Mouse (Mus musculus) CD4-positive, CD25-positive, alpha-beta regulatory T cell, adult 4 months (primary cell): ENCODE results near the gene Mfsd5. TPM values are rescaled to one million over a fixed set of nuclear protein-coding genes. Genes with fewer than 3 reads are reported as not detected.
A peak's percentile ranks its signal among the peaks of the same experiment; 100 is the strongest.

Experiments
- ATAC-seq: one replicate; pipeline ENCODE4 v1.8.0; 2017
- polyA plus RNA-seq, 2 experiments: library from polyadenylated mRNA; unstranded; fragments of 100-300 nt; shearing (Covaris generic); gene quantifications; one replicate each; pipeline ENCODE4 v1.2.1; 2017

Gene Mfsd5
- polyA plus RNA-seq: 10 to 100 TPM; 28.3 to 31.4 TPM

DNA sequence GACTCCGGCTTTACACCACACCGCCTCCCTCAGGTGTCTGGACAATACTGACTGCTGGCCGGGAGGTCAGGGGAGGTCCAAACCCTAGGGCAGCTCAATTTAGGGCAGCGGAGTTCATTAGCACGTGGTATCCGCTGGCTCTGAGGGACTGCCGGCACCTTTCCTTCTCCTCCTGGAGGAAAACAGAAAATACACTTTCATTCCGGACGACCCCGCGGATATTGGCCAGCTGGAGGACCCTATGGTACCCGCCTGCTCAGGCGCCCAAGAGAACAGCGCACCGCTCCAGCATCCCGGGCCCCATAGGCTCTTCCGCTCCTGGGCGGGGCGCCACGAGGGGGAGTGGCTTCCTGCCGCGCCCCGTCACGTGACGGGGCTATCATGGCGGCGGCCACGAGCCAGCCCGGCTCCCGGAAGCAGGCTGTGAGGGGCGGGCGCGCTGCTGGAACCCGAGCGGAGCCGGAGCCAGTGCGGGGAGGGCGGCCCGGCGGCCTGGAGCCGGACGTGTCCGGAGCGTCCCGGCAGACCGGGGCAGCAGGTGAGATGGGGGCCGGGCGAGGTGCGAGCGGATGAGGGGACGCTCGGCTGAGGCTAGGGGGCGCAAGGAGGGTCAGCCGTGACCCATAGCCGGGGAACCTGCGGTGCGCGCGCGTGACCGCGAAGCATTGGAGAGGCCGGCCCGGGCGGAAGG lies at the start of gene Mfsd5:
Mfsd5 (plus strand) TSS at position 363 of the 691 bp plus-strand sequence.
- ATAC-seq: peak; percentile 98

DNA sequence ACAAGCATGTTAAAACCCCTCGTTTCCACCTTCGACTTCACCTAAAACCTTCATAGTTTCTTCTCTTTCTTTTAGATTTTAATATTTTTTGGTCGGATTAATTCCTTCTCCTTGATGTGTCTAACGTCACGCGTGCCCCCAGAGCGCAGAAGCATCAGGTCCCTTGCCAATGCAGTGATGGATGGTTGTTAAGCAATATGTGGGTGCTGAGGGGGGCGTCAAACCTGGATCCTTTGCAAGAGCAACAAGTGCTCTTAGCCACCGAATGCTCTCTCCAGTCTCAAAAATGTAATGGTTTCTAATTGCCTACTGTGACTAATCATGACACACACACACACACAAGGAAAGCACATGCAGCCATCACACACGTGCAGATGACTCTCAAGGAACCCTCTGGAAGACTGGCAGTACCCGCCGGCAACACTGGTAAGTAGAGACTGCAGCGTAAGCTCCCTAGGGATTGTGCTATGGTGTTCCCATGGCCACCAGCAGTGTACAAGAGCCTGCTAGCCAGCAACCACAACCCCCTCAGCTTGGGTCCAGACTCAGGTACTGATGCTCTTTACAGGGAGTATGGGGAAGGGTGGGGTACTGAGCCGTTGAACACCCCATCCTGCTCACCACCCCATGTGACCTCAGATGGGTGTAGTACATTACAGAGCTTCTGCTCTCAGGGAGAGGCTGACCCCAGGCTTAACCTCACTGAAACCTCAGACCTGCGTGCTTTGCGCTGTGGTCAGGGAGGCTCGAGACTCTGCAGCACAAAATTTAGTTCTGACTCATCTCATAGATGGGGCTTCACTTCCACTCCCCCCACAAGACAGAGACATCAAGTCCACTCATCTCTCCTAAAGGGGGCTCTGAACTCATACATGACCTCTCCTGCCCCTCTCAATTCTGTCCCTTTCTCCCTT lies 48.6 kb upstream of the Mfsd5 start:
- peak; percentile 65 for ATAC-seq

- ATAC-seq: peak; percentile 74
Measured at GRCm38 (mm10) chr15:102231748-102232147, 47.5 kb upstream of the Mfsd5 start, which contains the start of gene Itgb7. Itgb7 (minus strand) TSS chr15:102231944.

DNA sequence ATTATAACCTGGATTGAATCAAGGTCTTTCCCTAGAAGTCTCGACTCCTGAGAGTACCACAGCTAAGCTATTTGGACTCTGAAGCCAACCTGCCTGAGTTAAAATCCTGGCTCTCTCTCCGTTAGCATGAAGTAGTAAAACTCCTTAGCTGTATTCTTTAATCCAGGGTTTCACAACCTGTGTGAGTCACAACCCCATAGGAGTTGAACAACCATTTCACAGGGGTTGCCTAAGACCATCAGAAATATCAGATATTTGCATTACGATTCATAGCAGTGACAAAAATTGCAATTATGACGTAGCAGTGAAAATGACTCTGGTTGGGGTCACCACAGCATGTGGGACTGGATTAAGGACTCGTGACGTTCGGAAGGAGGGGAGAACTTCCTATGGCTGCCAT lies 46.5 kb upstream of the Mfsd5 start:
- ATAC-seq: no peak

DNA sequence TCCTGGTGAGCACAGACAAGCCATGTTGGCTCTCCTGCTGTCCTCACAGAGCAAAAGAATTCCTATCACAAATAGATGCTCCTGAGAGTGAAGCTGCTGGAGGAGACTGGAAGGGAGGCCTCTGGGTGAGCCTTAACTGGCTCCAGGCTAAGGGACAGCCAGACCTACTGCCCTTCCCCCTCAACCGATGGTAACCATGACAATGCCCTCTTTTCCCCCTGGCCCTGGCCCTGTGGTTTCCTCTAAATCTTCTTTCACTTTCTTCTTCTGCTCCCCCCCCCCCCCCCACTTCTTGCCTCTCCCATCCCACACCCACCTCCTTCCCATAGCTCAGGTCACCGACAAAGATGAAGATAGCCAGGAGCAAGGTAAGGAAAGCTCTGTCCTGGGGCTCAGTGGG lies 45.4 kb upstream of the Mfsd5 start:
- ATAC-seq: peak; percentile 18

GRCm38 (mm10) chr15:102235371-102236027 lies 43.8 kb upstream of the Mfsd5 start:
- no peak for ATAC-seq

DNA sequence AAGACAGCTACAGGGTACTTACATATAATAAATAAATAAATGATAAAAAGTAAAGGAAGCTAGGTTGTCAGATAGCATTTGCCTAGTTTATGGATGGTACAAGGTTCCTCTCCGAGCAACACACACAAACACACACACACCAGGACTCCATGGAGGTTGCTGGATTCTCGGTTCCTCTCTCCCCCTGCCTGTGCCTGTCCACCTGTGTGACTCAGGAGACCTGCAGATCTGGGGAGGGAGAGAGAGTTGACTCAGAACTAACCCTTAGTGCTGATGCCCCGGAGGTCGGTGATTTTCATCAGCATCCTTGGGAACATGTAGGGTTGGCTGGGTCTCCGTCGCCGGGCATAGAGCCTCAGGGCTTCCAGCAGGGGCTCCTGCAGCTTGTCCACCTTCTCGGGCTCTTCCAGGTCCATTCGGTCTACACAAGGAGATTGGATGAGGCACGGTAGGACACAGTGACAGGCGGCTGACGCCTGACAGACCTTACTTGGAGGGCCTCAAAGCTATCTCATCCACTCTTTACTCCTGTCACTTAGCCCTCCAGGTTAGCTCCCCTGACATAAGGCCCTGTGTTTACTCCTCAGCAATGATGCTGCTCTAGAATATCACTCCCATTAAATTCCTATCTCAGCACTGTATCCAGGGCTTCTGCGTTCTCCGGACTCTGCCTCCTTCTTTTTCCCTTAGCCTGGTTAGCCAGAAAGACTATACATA lies 40.6 kb upstream of the Mfsd5 start:
- no peak for ATAC-seq

GRCm38 (mm10) chr15:102239260-102239590 lies 40.0 kb upstream of the Mfsd5 start:
- peak; percentile 53 for ATAC-seq

DNA sequence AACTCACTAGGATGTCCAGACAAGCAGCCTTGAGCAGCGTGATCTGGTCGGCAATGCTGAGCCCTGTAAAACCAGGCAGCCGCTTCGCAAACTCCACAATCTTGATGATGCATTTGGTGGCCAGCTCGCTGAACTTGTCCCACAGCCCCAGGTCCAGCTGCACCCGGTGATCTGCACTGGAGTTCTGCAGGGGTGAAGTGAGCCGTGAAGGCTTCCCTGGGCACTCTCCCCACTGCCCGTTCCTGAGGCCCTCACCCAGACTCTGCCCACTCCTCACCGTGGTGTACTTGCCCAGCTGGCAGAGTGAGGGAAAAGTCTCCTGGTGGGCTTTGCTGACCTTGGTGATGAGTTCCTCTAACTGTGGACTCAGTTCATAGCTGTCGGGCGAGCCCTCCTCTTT lies 39.4 kb upstream of the Mfsd5 start:
- ATAC-seq: no peak

DNA sequence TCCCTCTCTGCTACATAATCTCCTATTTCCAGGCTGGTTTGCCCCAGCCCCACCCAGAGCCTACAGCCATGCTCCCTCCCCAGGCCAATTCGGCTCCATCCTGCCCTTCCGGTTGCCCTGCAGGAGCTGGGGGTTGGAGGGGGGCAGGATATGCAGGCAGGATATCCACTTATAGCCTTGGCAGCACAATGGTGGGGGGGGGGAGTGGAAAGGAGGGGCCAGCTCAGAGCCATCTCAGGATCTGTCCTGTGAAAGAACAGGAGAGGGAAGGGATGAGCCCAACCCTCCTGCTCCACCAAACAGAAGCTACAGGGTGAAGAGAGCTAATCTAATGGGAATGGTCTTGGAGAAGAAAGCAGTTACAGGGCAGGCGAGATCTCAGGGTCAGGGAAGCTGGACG lies 38.6 kb upstream of the Mfsd5 start:
- ATAC-seq: no peak

DNA sequence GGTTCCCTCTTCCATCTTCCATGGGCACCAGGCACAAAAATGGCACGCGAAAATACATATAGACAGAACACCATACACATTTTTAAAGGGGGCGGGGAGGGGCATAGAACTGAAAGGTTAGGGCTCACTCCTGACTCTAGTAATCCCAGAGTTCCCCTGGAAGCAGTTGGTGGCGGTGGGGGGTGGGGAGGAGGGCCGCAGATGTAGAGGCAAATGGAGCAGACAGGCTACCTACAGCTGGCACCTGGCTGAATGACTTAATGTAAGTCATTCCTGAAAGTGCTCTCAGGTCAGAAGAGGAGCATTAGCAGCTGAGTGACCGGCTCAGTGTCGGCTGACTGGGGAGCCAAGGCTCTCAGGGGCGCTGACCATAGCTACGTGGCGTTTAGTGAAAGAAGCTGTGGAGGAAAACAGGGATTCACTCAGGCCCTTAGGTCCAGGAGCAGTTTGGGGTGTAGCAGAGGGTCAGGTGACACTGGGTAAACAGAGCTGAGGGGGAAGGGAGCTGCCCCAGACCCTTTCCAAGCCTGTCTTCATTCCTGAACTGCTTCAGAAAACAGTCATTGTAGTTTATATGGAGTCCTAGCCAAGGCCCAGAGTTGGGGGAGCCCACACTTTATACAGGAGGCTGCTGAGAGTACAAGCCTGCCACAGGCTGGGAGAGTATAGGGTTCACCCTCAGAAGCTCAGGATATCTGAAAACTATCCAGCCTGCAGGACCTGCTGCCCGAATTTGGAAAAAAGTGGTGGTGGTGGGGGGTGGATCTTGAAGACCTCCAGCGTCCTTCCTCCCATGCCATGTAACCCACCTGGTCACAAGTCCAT lies 36.6 kb upstream of the Mfsd5 start:
- no peak for ATAC-seq

- peak; percentile 12 for ATAC-seq
Measured at GRCm38 (mm10) chr15:102243229-102244190, 35.7 kb upstream of the Mfsd5 start.

DNA sequence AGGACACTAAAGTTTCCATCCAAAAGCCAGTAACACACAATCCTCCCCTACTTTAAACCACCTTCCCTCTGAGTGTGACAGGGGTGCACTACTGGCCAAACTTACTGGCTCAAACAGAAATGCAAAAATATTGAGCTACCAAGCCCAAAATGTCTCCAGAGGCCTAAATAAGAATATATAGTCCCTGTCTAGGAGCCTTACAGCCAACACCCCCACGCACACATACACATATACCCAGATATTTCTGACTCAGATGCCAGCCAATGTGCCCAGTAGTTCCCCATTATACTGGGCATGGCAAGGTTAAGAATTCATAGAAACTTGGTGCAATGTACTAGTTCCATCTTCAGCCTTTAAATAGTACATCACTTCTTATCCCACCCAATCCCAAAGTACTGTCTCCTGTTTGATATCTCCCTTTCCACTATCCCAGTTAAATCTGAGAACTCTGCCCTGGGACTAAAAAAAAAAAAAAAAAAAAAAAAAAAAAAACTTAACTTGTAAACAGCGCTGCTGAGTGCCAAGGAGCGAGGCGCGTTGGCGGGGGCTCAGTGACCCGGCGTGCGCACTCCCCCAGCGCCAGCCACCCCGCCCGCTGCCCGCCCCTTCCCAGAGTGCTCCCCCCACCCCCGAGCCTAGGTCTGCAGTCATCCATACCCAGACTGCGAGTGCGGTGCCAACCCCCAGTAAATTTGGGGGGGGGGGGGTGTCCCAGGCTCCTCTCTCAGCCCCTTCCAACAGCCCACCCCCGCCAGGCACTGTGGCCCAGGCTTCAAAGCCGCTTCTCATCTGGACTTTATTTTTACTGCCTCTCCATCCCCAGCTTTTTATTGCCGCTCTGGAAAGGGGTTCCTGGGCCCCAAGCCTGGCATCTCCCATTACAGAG lies 34.7 kb upstream of the Mfsd5 start:
- ATAC-seq: no peak

DNA sequence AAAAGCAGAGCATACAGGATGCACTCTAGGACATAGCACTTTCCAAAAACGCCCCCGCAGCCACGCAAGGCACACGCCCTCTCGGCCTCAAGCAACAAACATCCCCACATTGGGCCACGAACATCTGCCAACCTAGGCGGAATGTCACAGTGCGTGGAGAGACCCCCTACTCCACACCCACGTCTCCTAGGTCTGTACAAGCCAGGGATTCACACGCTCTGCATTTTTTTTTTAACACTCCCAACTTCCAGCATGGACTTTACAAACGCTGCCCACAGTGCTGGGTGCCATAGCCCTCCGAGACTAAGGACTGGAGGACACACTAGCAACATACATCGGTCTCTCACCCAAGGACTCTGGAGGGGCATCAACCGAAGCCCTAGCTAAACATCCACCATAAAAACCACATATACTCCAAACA lies 33.8 kb upstream of the Mfsd5 start:
- no peak for ATAC-seq

GRCm38 (mm10) chr15:102245891-102246741 lies 33.1 kb upstream of the Mfsd5 start:
- peak; percentile 79 for ATAC-seq

GRCm38 (mm10) chr15:102246866-102247251 lies 32.4 kb upstream of the Mfsd5 start:
- peak; percentile 50 for ATAC-seq

GRCm38 (mm10) chr15:102247252-102248130 lies 31.8 kb upstream of the Mfsd5 start:
- peak; percentile 21 for ATAC-seq
